Mouse (Mus musculus) heart, postnatal 4 days (tissue): ENCODE measurements at regions not wholly inside any gene's neighbourhood (a gene's known extent, or its start where the extent isn't known, plus 50 kb on each side); places are given as distances from the start of the nearest gene placed in this dataset.

Experiments
- DNase-seq: peaks from one replicate; pipeline ENCODE4 v3.0.0; 2021

DNA sequence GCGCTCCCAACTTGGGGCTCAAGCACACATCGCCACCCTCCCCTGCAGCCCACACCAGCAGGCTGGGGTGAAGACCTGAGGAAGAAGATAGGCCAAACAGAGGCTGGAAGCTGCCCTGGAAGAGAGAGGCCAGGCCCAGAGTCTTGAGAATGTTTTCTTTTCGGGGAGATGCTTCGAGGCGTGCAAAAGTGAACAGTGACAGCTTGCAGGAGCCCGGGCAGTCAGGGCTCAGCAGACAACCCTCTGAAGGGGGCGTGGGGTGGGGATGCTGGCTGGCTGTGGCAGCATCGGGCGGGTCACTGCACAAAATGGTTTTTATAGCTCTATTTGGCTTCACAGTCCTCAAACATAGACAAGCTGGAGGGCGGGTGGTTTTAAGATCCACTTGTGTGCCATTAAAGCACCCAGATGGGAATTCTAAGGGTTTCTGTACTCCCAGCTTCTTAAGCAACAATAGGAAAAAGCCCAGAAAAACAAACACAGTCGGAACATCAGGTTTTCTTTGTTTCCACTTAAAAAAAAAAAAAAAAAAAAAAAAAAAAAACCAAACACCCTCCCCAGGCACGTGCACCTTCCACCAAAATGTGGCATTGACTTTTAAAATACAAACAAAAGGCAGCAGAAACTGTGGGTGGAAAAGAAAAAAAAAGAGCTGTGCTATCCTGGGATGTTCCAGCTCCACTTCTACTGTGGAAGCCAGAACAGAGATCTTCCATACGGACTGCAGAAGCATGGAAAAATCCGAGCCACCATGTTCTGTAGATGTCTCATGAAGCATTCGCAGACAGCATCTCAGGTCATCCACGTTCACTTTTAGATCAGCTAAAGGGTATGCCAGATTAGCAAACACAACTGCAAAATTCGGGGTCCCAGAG is 123.5 kb downstream of the Ly86 start:
- DNase-seq = no peak

DNA sequence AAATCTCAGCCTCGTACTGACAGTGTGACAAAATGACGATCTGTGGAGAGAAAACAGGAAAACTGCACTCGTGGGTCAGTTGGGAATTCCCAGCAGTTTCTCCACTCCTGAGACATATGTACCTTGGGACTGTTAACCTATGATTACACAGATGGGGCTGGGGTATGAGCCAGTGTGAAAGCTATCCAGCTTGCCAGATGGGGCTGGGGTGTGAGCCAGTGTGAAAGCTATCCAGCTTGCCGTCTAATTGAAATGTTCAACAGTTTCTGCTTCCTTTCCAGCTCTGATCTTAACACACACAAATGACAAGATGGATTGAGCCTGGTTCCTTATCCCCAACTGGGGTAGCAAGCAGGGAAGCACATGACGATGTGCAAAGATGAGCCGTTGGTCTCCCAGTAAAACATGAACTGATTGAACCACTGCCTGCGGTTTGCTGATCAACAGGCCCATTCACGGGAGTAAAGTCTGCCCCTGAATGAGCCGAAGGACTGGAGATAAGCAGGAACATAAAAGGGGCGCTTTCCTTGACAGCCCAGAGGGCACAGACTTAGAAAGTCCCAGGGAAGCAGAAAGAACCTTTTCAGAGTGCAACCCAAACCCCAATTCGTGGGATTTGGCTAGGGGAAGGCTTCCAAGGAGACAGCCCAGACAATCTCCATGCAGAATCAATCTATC is 125.4 kb downstream of the Ly86 start:
- DNase-seq = no peak

DNA sequence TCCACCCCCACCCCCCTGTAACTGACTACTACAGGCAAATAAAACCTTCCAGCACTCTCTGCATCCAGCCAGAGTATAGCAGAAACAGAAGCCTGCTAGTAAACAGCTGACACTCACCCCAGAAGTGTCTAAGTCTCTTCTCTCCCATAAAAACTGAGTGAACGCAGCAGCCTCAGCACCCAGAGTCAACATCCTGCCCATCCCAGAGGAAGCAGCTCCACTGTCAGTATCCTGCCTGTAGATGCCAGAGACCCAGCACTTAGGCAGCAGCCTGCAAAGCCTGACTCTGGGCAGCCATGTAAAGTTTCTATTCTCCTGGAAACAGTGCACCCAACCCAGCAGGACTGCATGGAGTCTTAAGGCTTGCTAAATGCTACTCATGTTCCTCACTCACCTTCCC is 128.4 kb downstream of the Ly86 start:
- DNase-seq = no peak

DNA sequence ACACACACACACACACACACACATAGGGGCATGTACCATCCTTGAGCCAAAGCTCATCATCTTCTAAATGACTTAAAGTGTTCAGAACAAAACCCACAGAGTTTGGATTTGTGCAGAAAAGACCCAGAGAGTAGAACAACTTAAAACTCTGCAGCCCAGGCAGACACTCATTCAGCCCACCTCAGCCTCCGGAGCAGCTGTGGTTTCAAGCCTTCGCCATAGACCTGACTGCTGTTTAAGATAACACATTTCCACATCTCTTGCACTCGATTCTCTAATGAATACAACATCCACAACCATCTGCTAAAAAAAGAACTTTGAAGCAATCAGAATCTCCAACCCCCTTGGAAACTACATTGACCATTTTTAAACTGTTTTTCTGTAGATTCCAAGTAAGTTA is 130.8 kb downstream of the Ly86 start:
- no peak for DNase-seq

DNA sequence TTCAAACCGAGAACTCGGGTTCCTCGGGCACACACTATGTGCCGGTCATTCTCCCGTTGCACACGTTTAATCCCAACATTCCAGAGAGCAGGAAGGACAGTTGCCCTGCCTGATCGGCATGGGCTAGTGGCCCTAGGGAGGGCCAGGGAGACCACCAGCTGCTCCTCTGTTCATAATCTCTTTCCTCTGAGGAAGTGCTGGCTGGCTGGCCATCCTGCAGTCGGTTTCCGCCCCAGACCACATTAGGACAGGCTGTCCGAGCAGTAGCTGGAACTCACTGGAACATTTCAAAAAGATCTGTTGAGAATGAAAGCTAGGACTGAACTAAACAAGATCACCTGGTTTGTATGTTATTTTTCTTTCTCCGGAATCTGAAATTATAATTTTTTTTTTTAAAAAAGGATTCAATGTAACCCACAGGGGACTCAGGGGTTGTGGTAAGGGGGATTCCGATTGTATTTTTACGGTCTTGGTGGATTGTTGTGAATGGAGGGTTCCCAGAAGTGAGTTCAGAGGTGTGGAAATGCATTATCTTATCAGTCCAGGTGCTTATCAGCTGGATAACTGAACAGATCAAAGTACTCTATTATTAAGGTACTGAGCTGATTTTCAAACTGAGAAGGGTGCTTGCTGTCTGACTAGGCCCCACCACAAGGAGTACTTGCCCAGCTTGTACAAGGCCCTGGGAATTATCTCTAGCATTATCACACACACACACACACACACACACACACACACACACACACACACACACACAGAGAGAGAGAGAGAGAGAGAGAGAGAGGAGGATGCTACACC is 131.4 kb downstream of the Ly86 start:
- peak; percentile 38 for DNase-seq

DNA sequence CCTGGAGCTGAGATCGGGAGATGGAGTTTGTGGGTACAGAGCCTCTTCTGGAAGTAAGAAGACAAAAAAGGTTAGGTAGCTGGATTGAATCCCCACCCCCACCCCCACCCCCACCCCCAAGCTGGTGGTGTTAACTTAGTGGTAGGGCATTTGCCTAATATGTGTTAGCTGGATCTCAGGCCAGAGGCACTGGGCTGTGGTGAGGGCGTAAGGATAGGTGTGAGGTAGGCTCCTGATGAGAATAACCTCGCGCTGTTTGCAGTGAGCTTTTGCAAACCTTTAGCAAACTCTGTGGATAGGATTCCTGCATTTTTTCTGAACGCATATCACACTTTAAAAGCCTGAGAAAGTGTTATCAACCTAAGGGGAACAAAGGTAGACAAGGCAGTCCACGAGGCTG is 132.3 kb downstream of the Ly86 start:
- no peak for DNase-seq

DNA sequence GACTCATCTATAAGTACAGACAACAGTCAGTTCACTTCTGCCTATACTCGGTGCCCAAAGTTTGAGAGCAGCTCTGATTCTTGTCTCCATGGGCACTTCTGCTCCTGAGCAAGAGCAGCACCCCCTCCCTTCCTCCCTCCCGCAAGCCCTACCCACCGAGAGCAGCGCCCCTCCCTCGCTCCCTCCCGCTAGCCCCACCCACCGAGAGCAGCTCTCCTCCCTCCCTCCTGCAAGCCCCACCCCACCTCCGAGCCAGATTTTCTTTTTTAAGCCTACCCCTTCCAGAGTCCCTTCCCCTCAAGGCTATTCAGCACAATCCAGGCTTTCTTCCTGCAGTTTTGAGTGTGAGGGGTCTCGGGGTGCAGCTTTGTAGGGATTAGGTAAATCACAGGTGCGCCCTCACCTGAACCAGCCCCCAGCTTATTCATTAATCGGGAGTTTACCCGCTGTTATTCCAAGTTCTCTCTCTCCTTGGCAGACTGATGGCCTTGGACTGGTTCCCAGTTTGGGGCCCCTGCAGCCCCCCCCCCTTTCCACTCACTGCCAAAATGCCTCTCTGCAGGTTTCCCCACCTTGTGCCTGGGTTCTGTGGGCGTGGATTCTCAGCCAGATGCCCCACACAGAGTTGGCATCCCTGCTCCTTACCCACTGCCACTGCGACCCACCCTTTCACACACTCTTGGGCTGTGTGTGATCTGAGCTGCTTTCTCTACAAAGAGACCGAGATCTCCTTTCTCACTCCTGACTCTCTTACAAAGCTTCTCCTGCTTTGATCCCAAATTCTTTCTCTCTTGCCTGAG is 132.9 kb downstream of the Ly86 start:
- DNase-seq = peak; percentile 61

DNA sequence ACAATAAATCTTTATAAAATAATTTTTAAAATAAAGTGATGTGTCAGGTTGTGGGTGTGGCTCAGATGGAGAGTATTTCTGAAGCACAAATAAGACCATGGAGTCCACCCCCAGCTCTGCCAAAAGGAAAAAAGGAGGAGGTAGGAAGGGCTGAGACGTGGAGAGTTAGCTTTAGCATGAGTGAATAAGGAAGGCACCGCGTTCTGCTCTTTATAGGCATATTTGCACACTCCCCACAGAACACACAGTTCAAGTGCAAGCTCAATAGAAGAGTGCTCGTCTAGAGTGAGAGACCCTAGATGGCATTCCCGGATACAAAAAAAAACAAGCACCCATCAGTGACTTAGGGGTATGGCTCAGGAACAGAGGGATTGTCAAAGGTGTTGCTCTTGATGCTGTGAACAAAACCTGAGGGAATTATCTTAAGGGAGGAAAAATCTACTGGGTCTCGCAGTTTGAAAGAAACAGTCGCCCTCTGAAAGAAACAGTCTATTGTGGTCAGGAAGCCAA is 134.2 kb downstream of the Ly86 start:
- no peak for DNase-seq

DNA sequence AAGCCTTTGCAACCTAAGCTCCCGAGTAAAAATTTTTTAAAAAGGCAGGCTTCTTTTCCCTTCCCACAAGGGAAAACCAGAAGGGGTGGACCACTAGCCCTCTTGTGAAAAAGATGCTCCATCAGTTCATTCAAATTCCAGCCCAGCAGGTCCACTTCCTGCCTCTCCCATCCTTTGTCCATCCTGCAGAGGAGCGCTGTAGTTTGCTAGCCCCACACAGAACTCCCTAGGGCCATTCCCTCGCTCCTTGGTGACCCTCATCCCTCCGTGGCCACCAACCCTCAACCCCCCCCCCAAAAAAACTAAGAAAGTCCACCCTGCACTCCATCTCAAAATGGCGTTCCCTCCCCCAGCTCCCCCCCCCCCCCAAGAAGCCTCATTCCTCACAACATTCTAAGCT is 136.5 kb downstream of the Ly86 start:
- DNase-seq = no peak

DNA sequence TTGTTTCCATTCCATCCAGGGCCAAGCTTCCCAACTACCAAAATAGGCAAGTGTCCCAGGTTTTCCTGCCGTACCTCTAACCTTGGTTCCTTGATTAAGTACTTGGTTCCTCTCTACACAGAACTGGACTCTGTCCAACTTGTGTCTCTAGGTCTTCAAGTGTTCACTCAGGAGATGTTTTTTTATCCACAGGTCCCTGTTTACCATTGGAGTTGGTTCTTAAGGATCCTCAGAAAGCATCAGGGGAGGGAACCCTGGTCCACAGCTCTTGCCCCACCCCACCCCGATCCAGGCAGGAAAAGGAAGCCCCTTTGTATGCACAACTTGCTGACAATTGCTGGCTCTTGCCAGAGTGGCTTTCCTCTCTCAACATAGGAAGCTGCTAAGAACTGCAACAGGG is 137.0 kb downstream of the Ly86 start:
- peak; percentile 57 for DNase-seq

DNA sequence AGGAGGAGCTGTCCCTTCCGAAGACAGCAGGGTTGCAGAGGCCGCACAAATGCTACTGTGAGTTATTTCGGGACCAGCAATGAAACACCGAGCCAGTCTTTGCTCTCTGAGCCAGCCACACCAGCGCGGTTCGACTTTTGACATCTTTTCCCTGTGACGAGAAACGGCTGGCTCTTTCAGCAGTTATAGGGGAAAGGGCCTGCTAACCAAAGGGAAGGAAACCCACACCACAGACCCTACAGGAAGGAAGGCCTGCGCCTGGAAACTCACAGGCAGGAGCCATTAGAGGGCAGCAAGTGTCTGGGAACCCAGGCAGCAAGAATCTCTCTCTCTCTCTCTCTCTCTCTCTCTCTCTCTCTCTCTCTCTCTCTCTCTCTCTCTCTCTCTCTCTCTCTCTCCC is 137.6 kb downstream of the Ly86 start:
- DNase-seq = peak; percentile 76

DNA sequence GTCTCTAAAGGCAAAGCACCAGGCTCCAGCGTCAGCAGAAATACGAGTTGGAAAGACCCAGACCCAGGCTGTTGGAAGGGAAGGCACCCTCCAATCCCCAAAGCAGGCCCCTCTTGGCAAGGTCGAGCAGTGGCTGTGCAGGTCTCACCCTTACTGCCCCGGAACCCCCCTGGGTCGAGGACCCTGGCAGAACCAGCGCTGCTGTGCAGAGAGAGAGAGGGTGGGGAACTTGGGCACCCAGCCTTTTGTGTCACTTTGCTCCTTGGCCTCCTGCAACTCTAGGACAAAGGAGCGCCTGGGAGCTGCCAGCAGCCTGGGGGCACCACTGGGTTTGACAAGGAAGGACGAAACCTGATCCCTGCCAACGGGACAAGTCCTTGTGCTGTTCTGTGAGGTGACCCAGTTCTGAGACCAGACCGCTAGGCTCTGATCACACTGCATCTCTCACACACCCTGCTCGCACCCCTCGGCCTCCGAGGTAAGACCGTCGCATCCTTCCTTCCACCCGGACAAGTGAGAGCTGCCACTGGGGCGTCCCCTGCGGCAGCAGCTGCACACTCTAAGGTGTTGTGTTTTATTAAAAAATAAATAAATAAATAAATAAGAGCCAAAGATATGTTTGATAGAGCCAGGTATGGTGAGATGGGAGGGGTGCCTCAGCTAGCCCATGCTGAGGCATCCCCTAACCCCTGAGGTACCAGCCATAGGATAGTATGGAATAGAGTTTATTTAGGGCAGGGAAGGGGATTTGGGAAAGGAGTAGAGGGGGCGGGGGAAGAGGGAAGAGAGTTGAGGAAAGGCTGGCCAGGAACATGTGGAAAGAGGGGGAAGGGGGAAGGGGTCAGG is 138.2 kb downstream of the Ly86 start:
- peak; percentile 62 for DNase-seq

DNA sequence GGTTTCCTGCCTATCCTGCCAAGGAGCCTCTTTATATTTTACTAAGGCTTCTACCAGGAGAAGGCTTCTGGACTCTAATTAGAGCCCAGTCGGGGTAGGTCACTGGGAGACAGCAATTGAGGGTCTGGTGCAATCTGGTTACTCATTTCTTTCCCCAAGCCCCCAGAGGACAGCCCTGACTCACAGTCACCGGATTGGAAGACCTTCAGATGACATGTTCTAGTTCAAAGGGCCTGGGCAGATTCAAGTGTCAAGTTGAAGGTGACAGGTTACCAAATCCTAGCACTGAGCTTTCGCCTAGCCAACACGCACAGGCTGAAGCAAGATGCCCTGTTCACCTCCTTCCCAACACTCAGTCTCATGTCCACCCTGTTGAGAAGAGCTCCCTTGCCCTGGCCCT is 139.6 kb downstream of the Ly86 start:
- no peak for DNase-seq

DNA sequence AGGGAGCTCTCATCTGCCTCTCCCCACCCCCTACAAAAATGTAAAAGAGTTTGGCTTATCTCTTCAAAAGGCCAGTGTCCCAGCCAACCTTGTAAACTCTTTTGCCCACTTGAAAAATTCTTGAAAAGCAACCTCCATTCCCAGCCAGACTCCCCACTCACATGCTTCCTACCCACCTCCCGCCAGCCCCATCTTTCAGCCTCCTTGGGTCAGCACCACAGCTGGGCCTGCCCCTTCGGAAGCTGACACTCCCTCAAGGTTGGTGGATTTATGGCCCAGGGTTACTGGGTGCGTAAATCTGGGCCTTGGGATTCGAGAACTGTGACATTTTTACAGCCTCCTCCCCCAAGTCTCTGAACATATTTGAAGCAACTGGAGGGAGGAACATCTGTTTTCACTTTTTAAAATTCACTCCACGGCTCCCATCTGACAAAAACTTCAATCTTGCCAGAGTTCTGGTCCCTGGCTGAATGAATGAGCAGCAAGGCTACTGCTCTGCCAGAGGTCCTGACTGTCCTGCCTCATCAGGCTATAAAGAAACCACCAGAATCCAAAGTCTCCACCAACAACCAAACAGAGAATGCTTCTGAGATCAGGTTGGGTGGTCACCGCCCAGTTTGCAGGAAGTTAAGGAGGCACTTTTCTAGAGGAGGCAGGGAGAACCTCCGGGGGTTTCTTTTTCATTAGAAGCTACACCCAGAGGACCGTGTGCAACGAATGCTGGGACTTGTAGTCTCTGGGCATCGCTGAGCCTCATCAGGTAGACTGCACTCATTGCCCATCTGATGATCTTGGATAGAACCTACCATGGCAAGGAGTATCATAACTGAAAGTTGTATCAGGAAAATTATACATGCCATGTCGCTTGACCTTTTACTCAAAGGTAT is 147.3 kb downstream of the Ly86 start:
- no peak for DNase-seq

DNA sequence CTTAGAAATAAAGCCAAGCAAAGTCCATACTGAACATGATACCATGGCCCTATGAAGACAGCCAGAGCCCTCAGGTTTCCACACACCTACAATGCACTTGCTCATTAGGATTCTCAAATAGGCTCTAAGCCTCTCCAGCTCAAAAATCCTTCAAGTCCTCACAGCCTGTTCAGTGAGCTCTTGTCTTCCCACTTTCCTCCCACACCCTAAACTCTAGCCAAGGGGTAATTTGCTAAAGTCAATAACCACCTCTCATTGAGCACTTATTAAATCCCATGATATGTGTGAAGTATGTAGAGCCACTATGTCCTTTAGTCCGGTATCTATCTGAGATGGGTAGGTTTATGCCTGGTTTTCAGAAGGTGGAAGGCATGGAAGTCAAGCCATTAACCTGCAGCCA is 148.3 kb downstream of the Ly86 start:
- no peak for DNase-seq

DNA sequence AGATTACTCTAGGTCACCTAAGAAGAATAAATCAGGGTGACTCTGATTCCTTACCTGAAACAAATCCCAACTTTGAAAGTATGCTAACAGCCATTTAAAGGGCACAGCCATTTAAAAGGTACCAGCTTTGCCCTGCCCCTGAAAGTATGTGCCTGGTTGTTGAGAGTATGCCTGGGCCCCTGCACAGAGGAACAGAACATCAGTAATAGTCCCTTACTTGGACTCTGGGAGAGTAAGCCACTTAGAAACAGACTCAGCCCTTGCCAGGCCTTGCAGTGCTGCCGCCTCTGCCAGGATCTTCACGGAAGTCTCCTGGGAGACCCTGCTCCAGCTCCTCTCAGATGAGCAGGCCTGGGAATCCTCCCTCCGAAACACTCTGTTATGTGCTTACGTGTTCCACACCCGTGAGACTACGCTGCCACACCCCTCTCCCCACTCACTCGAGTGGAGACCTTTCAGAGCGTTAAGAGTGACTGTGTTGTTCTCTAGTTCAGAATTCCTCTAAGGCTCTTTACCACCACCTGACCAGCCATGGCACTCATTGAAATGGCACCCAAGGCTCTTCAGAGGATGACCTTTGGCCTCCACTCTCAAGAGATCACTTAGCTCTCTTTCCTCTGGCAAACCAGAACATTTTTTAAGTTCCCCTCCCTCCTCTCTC is 150.4 kb downstream of the Ly86 start:
- no peak for DNase-seq

DNA sequence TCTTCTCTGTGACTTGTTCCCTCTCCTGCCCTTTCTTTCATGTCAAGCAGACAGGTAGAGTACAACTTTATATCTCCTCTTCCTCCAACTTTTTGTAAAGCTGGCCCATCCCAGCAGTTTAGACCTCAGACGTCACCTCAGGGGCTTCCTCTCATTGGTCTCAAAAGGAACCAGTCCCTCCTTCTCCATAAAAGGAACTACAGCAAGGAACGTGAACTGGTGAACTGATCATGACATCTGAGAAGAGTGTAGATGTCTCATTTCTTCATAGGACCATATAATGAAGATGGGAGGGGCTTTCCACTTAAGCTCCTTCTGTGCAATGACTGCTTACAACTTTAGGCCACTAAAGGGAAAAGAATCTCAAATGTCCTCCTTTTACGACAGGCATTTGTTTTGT is 153.0 kb downstream of the Ly86 start:
- DNase-seq = no peak

DNA sequence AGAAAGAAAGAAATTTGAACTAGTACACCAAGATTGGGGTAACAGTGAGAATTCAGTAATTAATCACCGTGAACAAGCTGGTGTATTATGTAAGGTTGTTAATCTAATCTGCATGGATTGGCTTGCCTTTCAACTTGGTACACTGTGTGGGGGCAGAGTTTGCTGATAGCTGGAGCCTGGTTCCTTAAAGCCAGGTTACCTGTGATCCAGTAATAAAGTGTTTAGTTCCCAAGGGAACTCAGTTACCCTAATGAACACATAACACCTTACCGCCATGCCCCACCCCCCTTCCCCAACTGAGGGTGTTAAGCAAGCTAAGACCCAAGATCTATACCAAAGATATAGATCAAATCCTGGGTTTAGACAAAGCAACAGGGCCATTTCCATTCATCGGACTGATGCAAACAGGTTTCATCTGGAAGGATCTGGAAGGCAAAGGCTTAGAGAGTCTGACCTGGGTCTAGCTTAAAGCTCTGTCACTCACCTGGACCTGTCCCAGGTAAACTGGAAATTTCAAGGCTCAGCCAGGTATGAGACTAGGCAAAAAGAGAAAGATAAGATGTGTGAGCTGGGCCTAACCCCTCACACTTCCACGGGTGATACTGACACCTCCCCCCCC is 155.8 kb downstream of the Ly86 start:
- DNase-seq = no peak

DNA sequence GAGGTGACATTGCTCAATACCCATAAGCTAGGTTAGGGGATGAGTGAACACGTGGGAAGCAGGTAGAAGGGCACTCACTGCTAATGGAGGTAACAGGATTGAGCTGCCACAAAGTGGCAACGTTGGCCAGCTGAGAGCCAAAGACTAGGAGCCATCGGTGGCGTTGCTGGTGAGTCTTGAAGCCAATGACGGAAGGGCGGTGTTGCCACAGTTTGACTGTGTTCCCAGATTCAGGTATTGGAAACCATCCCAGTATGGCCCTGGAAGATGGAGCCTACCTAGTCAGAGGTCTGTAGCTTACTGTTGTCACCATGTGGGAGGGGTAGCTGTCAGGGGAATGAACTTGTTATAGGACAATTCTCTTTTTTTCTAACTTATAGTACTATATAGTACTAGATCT is 158.4 kb downstream of the Ly86 start:
- no peak for DNase-seq
